Mouse (Mus musculus): ENCODE measurements around the gene Mtmr12. TPM values are rescaled to one million over a fixed set of nuclear protein-coding genes. Genes with fewer than 3 reads are reported as not detected.

The Mtmr12 gene
- polyA plus RNA-seq, 1 experiment from 2014 or later: 15.1 TPM

- H3K36me3 ChIP-seq: no peaks in the 10 kb centered on the region
- H3K4me1 ChIP-seq (replicated peaks): peaks cover 5% of the 10 kb centered on the region; the same call in 1 of the 2 replicates
- no peaks in the 10 kb centered on the region for H3K9me3 ChIP-seq
- no peaks in the 10 kb centered on the region for H3K27me3 ChIP-seq (ENCODE audit: insufficient read depth, poor library complexity, severe bottlenecking)
- no peak overlapping the region for H3K4me3 ChIP-seq
- DNase-seq (ENCODE audit: low spot score): no peak
- no peak overlapping the region for H3K27ac ChIP-seq
- 88% methylated on average over 5 of the region's 5 CpGs for WGBS
These were observed 103.7 kb downstream of the Mtmr12 start for GRCm38 (mm10) chr15:12308539-12308938.

- no peak overlapping the region for H3K27ac ChIP-seq
- peaks cover 5% of the 10 kb centered on the region; the same call in 1 of the 2 replicates for H3K4me1 ChIP-seq (replicated peaks)
- DNase-seq (ENCODE audit: low spot score): no peak
- H3K9me3 ChIP-seq: no peaks in the 10 kb centered on the region
- WGBS: 93% methylated on average over 4 of the region's 4 CpGs
- no peak overlapping the region for H3K4me3 ChIP-seq
- H3K27me3 ChIP-seq (ENCODE audit: insufficient read depth, poor library complexity, severe bottlenecking): no peaks in the 10 kb centered on the region
- H3K36me3 ChIP-seq: no peaks in the 10 kb centered on the region
These were observed 105.8 kb downstream of the Mtmr12 start for GRCm38 (mm10) chr15:12310676-12311075.

GRCm38 (mm10) chr15:12311465-12311864 lies 106.6 kb downstream of the Mtmr12 start:
- H3K36me3 ChIP-seq: no peaks in the 10 kb centered on the region
- H3K9me3 ChIP-seq: no peaks in the 10 kb centered on the region
- no peak for DNase-seq (ENCODE audit: low spot score)
- no peak overlapping the region for H3K4me3 ChIP-seq
- no peak overlapping the region for H3K27ac ChIP-seq
- no peaks in the 10 kb centered on the region for H3K27me3 ChIP-seq (ENCODE audit: insufficient read depth, poor library complexity, severe bottlenecking)
- peaks cover under 1% of the 10 kb centered on the region; the same call in 1 of the 2 replicates for H3K4me1 ChIP-seq (replicated peaks)
- WGBS: 87% methylated on average over 7 of the region's 7 CpGs

- Histone ChIP-seq H3K36me3 (no peaks in the 10 kb centered on the region), H3K4me1 (replicated peaks) (no peaks in the 10 kb centered on the region), H3K9me3 (no peaks in the 10 kb centered on the region), H3K27me3 (ENCODE audit: insufficient read depth, poor library complexity, severe bottlenecking) (0 out of 2 replicates have a peak, but pooled peaks cover 3% of the 10 kb centered on the region), H3K27ac (no peak overlapping the region), H3K4me3 (no peak overlapping the region)
- 33% methylated on average over 1 of the region's 1 CpGs for WGBS
- no peak for DNase-seq (ENCODE audit: low spot score)
These were observed 108.4 kb downstream of the Mtmr12 start for GRCm38 (mm10) chr15:12313255-12313654.

GRCm38 (mm10) chr15:12314584-12314983 lies 109.8 kb downstream of the Mtmr12 start:
- Histone ChIP-seq H3K27ac (no peak overlapping the region), H3K4me1 (replicated peaks) (no peaks in the 10 kb centered on the region), H3K4me3 (no peak overlapping the region), H3K9me3 (no peaks in the 10 kb centered on the region), H3K36me3 (no peaks in the 10 kb centered on the region), H3K27me3 (ENCODE audit: insufficient read depth, poor library complexity, severe bottlenecking) (peaks cover 15% of the 10 kb centered on the region)
- DNase-seq (ENCODE audit: low spot score): no peak
- 80% methylated on average over 5 of the region's 5 CpGs for WGBS

GRCm38 (mm10) chr15:12315996-12316395 lies 111.2 kb downstream of the Mtmr12 start:
- Histone ChIP-seq H3K4me3 (no peak overlapping the region), H3K27me3 (ENCODE audit: insufficient read depth, poor library complexity, severe bottlenecking) (peaks cover 23% of the 10 kb centered on the region)
- WGBS: 67% methylated on average over 2 of the region's 2 CpGs

GRCm38 (mm10) chr15:12317290-12317689 lies 112.5 kb downstream of the Mtmr12 start:
- Histone ChIP-seq H3K4me3 (no peak overlapping the region), H3K9me3 (no peaks in the 10 kb centered on the region), H3K27me3 (ENCODE audit: insufficient read depth, poor library complexity, severe bottlenecking) (peaks cover 23% of the 10 kb centered on the region), H3K36me3 (no peaks in the 10 kb centered on the region), H3K27ac (no peak overlapping the region), H3K4me1 (replicated peaks) (no peaks in the 10 kb centered on the region; the same call in 1 of the 2 replicates)
- no peak for DNase-seq (ENCODE audit: low spot score)
- 79% methylated on average over 5 of the region's 5 CpGs for WGBS

More at GRCm38 (mm10) chr15:12315996-12316395, 111.2 kb downstream of the Mtmr12 start:
- Histone ChIP-seq H3K36me3 (no peaks in the 10 kb centered on the region), H3K4me1 (replicated peaks) (no peaks in the 10 kb centered on the region; the same call in 1 of the 2 replicates), H3K27ac (no peak overlapping the region), H3K9me3 (no peaks in the 10 kb centered on the region)
- DNase-seq (ENCODE audit: low spot score): no peak

- no peaks in the 10 kb centered on the region for H3K9me3 ChIP-seq
- no peaks in the 10 kb centered on the region for H3K36me3 ChIP-seq
- no peak for DNase-seq (ENCODE audit: low spot score)
- no peak overlapping the region for H3K27ac ChIP-seq
- peaks cover 10% of the 10 kb centered on the region for H3K4me1 ChIP-seq (replicated peaks)
- 77% methylated on average over 8 of the region's 8 CpGs for WGBS
- H3K4me3 ChIP-seq: no peak overlapping the region
- peaks cover 23% of the 10 kb centered on the region for H3K27me3 ChIP-seq (ENCODE audit: insufficient read depth, poor library complexity, severe bottlenecking)
These were observed 113.6 kb downstream of the Mtmr12 start for GRCm38 (mm10) chr15:12318451-12318850.

GRCm38 (mm10) chr15:12319889-12320288 lies 115.1 kb downstream of the Mtmr12 start:
- 49% methylated on average over 5 of the region's 5 CpGs for WGBS
- DNase-seq (ENCODE audit: low spot score): no peak
- H3K36me3 ChIP-seq: no peaks in the 10 kb centered on the region; the same call in 1 of the 2 replicates

GRCm38 (mm10) chr15:12320441-12321090 lies 115.7 kb downstream of the Mtmr12 start:
- Histone ChIP-seq H3K27me3 (ENCODE audit: insufficient read depth, poor library complexity, severe bottlenecking) (peaks cover 23% of the 10 kb centered on the region), H3K36me3 (peaks cover under 1% of the 10 kb centered on the region), H3K27ac (peak overlapping the region; percentile 98), H3K4me3 (peak overlapping the region; percentile 98), H3K4me1 (replicated peaks) (peaks cover 25% of the 10 kb centered on the region), H3K9me3 (no peaks in the 10 kb centered on the region)
- WGBS: 7% methylated on average over 22 of the region's 22 CpGs
- no peak for DNase-seq (ENCODE audit: low spot score)

More at GRCm38 (mm10) chr15:12319889-12320288, 115.1 kb downstream of the Mtmr12 start:
- peaks cover 24% of the 10 kb centered on the region for H3K4me1 ChIP-seq (replicated peaks)
- no peak overlapping the region for H3K27ac ChIP-seq
- peak overlapping the region; percentile 98; the same call in 1 of the 2 replicates for H3K4me3 ChIP-seq
- peaks cover 23% of the 10 kb centered on the region for H3K27me3 ChIP-seq (ENCODE audit: insufficient read depth, poor library complexity, severe bottlenecking)
- no peaks in the 10 kb centered on the region for H3K9me3 ChIP-seq

- H3K36me3 ChIP-seq: peaks cover 8% of the 10 kb centered on the region
- WGBS: under 1% methylated on average over 74 of the region's 74 CpGs
- H3K9me3 ChIP-seq: no peaks in the 10 kb centered on the region
- peaks cover 25% of the 10 kb centered on the region for H3K4me1 ChIP-seq (replicated peaks)
- H3K27ac ChIP-seq: peak within 1 kb of the TSS; percentile 98
- peak within 1 kb of the TSS; percentile 98 for H3K4me3 ChIP-seq
- peak; percentile 95 for DNase-seq (ENCODE audit: low spot score)
- peaks cover 23% of the 10 kb centered on the region for H3K27me3 ChIP-seq (ENCODE audit: insufficient read depth, poor library complexity, severe bottlenecking)
These were observed 116.4 kb downstream of the Mtmr12 start, which contains the start of gene Golph3 for GRCm38 (mm10) chr15:12321091-12321787. Golph3 (plus strand) TSS chr15:12321450.

GRCm38 (mm10) chr15:12321788-12322621 lies 117.2 kb downstream of the Mtmr12 start, which contains the start of gene 1810049J17Rik:
1810049J17Rik (minus strand) TSS chr15:12321899.
- H3K4me1 ChIP-seq (replicated peaks): peaks cover 25% of the 10 kb centered on the region
- peaks cover 8% of the 10 kb centered on the region for H3K36me3 ChIP-seq
- peak; percentile 61 for DNase-seq (ENCODE audit: low spot score)
- no peaks in the 10 kb centered on the region for H3K9me3 ChIP-seq
- H3K27ac ChIP-seq: peak within 1 kb of the TSS; percentile 98
- H3K27me3 ChIP-seq (ENCODE audit: insufficient read depth, poor library complexity, severe bottlenecking): peaks cover 23% of the 10 kb centered on the region
- under 1% methylated on average over 70 of the region's 70 CpGs for WGBS
- H3K4me3 ChIP-seq: peak within 1 kb of the TSS; percentile 98

Data from hindbrain, embryonic 10.5 days (tissue).